Mouse (Mus musculus) lung, postnatal 0 days (tissue): Measurements from ENCODE around the gene 9930021J03Rik. TPM values are rescaled to one million over a fixed set of nuclear protein-coding genes. Genes with fewer than 3 reads are reported as not detected.

Experiments
- ATAC-seq: fragments of 200-750 bp; cut with Nextera tagmentation; 2 replicates; pipeline ENCODE4 v1.8.0; 2017; ENCODE audit warnings: moderate library complexity
- DNase-seq: peaks from one replicate; pipeline ENCODE4 v3.0.0-alpha.2; 2016; ENCODE audit warnings: low spot score
- H3K27ac ChIP-seq: fragments of 300-500 bp; sonication (generic); 2 replicates; pipeline ENCODE4 v1.5.1; 2014; ENCODE audit warnings: antibody characterized with exemption, mild to moderate bottlenecking, low read length, mixed read lengths
- H3K27me3 ChIP-seq: fragments of 300-500 bp; sonication (generic); replicated peaks from 2 replicates; pipeline ENCODE4 v1.6.1; 2014; ENCODE audit warnings: low read length, mixed read lengths; ENCODE audit not compliant: insufficient read depth
- H3K36me3 ChIP-seq: fragments of 300-500 bp; sonication (generic); 2 replicates; pipeline ENCODE4 v1.6.1; 2014; ENCODE audit warnings: low read length, mixed read lengths; ENCODE audit not compliant: insufficient read depth
- H3K4me1 ChIP-seq: fragments of 300-500 bp; sonication (generic); 2 replicates; pipeline ENCODE4 v1.6.1; 2014; ENCODE audit warnings: antibody characterized with exemption, low read depth, low read length, mixed read lengths; ENCODE audit not compliant: insufficient read depth
- H3K4me2 ChIP-seq: fragments of 300-500 bp; sonication (generic); replicated peaks from 2 replicates; pipeline ENCODE4 v1.6.1; 2014; ENCODE audit warnings: low read depth, mild to moderate bottlenecking, low read length, moderate library complexity, mixed read lengths
- H3K4me3 ChIP-seq: fragments of 300-500 bp; sonication (generic); 2 replicates; pipeline ENCODE4 v1.5.1; 2014; ENCODE audit warnings: low read depth, low read length
- H3K9ac ChIP-seq: fragments of 300-500 bp; sonication (generic); replicated peaks from 2 replicates; pipeline ENCODE4 v1.6.1; 2014; ENCODE audit warnings: low read depth, mild to moderate bottlenecking
- H3K9me3 ChIP-seq: fragments of 300-500 bp; sonication (generic); 2 replicates; pipeline ENCODE4 v1.6.1; 2016; ENCODE audit warnings: low read length, mixed read lengths
- CTCF ChIP-seq: IDR thresholded peaks from 2 replicates; pipeline ENCODE4 v1.5.1; 2016; ENCODE audit warnings: antibody characterized with exemption, mild to moderate bottlenecking
- EP300 ChIP-seq: IDR thresholded peaks from 2 replicates; pipeline ENCODE4 v1.6.1; 2016; ENCODE audit warnings: antibody characterized with exemption, mild to moderate bottlenecking, control low read depth
- WGBS: fragments of 180-500 bp; shearing (Covaris S2); extraction: QIAGEN DNeasy Blood & Tissue Kit; methylation state at CpG from one replicate; pipeline ENCODE4 v1.1.7; 2014; 5-methylcytosine and 5-hydroxymethylcytosine counted together
- polyA plus RNA-seq: library from polyadenylated mRNA; unstranded; fragments of >200 nt; fragmentation: Nextera tagmentation; extraction: Ambion mirVana; gene quantifications from 2 replicates; pipeline ENCODE4 v1.2.1, GENCODE M21; 2015

9930021J03Rik gene
- polyA plus RNA-seq, 1 experiment from 2014 or later, result 3.2 TPM

DNA sequence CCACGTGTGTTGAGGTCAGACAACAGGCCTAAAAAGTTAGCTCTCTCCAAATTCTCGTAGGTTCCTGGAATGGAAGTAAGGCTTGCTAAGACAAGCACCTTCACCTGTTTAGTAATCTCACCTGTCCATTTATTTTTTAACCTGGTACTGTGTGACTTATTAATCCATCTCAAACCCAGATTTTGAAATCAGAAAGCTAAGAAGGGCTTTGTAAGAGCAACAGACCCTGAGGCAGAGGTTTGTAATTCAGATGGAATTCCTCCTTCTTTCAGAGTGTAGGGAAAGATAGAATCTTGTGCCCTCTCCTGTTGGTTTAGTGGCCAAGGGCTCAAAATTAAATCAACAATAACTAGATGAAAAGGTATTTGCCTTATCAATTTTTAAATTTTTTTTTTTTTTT, 134.6 kb downstream of the 9930021J03Rik start:
- no peak for ATAC-seq
- 83% methylated on average over 2 of the region's 2 CpGs for WGBS
- H3K9ac ChIP-seq, result no peak overlapping the region
- H3K4me1 ChIP-seq, result no peaks in the 10 kb centered on the region
- no peak overlapping the region for H3K27ac ChIP-seq
- no peaks in the 10 kb centered on the region for H3K36me3 ChIP-seq
- no peak for DNase-seq
- H3K4me3 ChIP-seq, result no peak overlapping the region
- H3K27me3 ChIP-seq, result 0 out of 2 replicates have a peak, but pooled peaks cover 11% of the 10 kb centered on the region
- no peak overlapping the region for H3K4me2 ChIP-seq
- TF ChIP-seq EP300, result no peak
- no peak for TF ChIP-seq CTCF
- H3K9me3 ChIP-seq, result no peaks in the 10 kb centered on the region

DNA sequence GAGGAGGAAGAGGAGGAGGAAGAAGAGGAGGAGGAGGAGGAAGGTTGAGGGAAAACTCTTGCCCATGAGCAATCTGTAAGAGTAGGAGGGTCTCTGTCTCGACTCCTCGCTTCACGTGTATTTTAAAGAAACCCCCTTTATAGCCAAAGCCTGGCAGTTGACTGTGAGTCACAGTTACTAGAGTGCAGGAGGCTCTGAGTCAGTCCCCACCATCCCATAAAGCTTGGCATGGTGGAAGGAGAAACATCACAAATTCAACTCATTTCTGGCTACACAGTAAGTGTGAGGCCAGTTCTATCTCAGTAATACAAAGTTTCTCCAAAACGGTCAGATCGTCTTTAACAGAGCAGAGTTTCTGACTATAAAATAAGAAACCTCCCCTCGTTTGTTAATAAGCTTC, 135.5 kb downstream of the 9930021J03Rik start:
- 88% methylated on average over 6 of the region's 6 CpGs for WGBS
- 0 out of 2 replicates have a peak, but pooled peaks cover 11% of the 10 kb centered on the region for H3K27me3 ChIP-seq
- no peak for ATAC-seq

DNA sequence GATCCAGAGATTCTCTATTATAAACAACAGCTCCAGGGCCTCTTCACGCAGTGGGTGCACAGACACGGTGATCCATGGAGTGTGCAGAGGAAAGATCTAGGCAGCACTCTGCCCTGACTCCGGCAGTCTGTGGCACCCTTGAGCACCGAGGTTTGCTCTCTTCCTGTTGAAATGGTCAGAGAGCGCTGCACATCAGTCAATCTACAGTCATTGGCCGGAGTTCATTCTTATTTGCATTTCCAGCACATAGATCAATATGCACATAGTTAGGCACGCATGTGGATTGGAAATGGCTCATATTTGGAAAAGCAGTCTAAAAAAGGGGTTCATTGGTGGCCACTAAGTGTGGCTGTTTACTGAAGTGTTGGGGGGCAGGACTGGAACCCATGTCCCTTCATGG, 137.7 kb downstream of the 9930021J03Rik start:
- H3K27ac ChIP-seq, result no peak overlapping the region
- 0 out of 2 replicates have a peak, but pooled peaks cover 11% of the 10 kb centered on the region for H3K27me3 ChIP-seq
- TF ChIP-seq CTCF, result no peak
- TF ChIP-seq EP300, result no peak
- DNase-seq (no peak), ATAC-seq (no peak)
- H3K36me3 ChIP-seq, result no peaks in the 10 kb centered on the region
- H3K4me1 ChIP-seq, result no peaks in the 10 kb centered on the region
- H3K9me3 ChIP-seq, result no peaks in the 10 kb centered on the region
- H3K4me3 ChIP-seq, result no peak overlapping the region
- H3K9ac ChIP-seq, result no peak overlapping the region
- 80% methylated on average over 7 of the region's 7 CpGs for WGBS
- H3K4me2 ChIP-seq, result no peak overlapping the region

More for the DNA sequence above, 135.5 kb downstream of the 9930021J03Rik start:
- Histone ChIP-seq H3K4me1 (no peaks in the 10 kb centered on the region), H3K4me3 (no peak overlapping the region), H3K9ac (no peak overlapping the region), H3K36me3 (no peaks in the 10 kb centered on the region), H3K4me2 (no peak overlapping the region), H3K9me3 (no peaks in the 10 kb centered on the region), H3K27ac (no peak overlapping the region)
- no peak for DNase-seq
- no peak for TF ChIP-seq EP300
- TF ChIP-seq CTCF, result no peak

DNA sequence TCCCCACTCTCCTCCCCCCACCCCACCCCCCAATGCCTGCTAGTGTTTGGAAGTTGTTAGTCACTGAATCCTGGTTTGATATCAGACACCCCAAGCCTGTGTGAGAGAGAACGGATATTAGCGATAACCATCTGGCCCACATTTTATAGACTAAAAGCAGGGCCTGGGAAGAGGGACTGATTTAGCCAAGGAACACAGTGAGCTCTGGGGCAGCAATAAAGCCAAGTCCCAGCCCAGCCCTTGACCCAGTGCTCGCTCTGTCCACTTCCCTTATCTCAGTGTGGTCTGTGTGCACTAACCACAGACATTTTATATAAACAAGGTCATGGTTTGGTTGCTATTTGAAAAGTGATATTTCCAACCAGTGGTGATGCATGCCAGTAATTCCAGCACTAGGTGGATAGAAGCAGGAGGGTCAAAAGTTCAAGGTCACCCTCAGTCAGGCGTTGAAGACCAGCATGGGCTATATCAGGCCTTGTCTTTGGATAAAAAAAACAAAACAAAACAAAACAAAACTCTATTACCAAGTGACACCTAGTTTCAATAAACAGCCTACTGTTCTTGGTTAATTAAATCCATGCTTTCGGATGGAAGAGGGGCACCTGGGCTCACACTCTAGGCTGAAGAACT, 138.7 kb downstream of the 9930021J03Rik start:
- H3K4me2 ChIP-seq, result no peak overlapping the region
- H3K36me3 ChIP-seq, result no peaks in the 10 kb centered on the region
- DNase-seq (no peak), ATAC-seq (no peak)
- WGBS, result 57% methylated on average over 5 of the region's 5 CpGs
- H3K9ac ChIP-seq, result no peak overlapping the region
- no peaks in the 10 kb centered on the region for H3K4me1 ChIP-seq
- H3K4me3 ChIP-seq, result no peak overlapping the region
- 0 out of 2 replicates have a peak, but pooled peaks cover 7% of the 10 kb centered on the region for H3K27me3 ChIP-seq
- H3K9me3 ChIP-seq, result no peaks in the 10 kb centered on the region
- H3K27ac ChIP-seq, result no peak overlapping the region
- no peak for TF ChIP-seq CTCF
- no peak for TF ChIP-seq EP300

DNA sequence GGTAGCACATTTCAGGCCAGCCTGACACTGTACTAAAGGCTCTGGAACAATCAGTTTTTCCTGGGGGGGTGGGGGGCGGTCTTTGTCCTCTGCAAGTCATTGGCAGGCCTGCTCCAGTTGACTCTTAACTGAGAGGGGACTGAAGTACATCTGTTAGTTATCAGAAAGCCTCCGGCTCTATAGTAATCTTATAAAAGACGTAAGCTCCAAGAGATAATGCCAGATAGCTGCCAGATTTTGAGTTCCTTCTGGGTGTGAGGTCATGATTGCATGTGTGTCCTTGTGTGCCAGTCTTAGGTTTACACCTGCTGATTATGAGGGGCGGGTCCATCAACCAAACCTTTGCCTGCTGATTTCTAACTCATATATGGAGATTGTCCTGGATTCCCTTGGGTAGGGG, 139.6 kb downstream of the 9930021J03Rik start:
- Histone ChIP-seq H3K9me3 (no peaks in the 10 kb centered on the region), H3K36me3 (no peaks in the 10 kb centered on the region), H3K27ac (no peak overlapping the region), H3K4me1 (no peaks in the 10 kb centered on the region), H3K27me3 (0 out of 2 replicates have a peak, but pooled peaks cover 5% of the 10 kb centered on the region), H3K9ac (no peak overlapping the region), H3K4me2 (no peak overlapping the region), H3K4me3 (no peak overlapping the region)
- ATAC-seq, result no peak
- DNase-seq, result no peak
- TF ChIP-seq EP300 (no peak), CTCF (no peak)
- WGBS, result 70% methylated on average over 4 of the region's 4 CpGs

DNA sequence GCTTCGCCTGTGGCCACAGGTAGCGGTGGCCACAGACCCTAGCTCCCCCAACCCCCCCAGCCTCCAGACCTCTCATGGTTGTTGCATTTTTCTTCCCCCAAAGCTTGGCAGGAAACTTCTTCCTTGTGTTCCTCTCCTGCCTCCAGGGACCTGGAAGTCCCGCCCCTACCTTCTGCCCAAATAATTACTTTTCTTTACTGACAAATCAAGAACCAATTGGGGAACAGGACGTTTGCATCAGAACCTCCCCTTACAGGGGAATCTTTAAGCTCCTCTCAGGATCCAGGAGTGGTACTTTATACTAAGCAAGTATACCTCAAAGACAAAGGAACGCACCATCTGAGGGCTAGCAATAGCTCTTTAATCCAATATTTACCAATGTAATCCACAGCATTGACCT, 140.9 kb downstream of the 9930021J03Rik start:
- H3K9ac ChIP-seq, result no peak overlapping the region
- 67% methylated on average over 5 of the region's 5 CpGs for WGBS
- H3K36me3 ChIP-seq, result no peaks in the 10 kb centered on the region
- H3K27me3 ChIP-seq, result 0 out of 2 replicates have a peak, but pooled peaks cover 5% of the 10 kb centered on the region
- H3K4me3 ChIP-seq, result no peak overlapping the region
- TF ChIP-seq EP300 (no peak), CTCF (no peak)
- no peak overlapping the region for H3K27ac ChIP-seq
- no peak for DNase-seq
- no peak overlapping the region for H3K4me2 ChIP-seq
- no peaks in the 10 kb centered on the region for H3K4me1 ChIP-seq
- H3K9me3 ChIP-seq, result no peaks in the 10 kb centered on the region
- ATAC-seq, result no peak

Other genes starting within 250 kb of the 9930021J03Rik start
- 3.2 TPM in 2 replicates for gene Ermp1, start 157.6 kb downstream of the 9930021J03Rik start, polyA plus RNA-seq
- gene Mlana, start 108.2 kb downstream of the 9930021J03Rik start, polyA plus RNA-seq, result 0.15 and 0.61 TPM in 2 replicates
- 7.6 and 9.0 TPM in 2 replicates for gene Ranbp6, start 7.0 kb upstream of the 9930021J03Rik start, polyA plus RNA-seq
- gene Il33, start 119.1 kb upstream of the 9930021J03Rik start, polyA plus RNA-seq, result 56.1 and 148 TPM in 2 replicates
- not detected in 2 replicates for gene Trpd52l3, start 197.8 kb upstream of the 9930021J03Rik start, polyA plus RNA-seq
- gene Uhrf2, start 224.5 kb upstream of the 9930021J03Rik start, polyA plus RNA-seq, result 28.0 and 36.7 TPM in 2 replicates